Mouse (Mus musculus) brain, embryonic 14.5 days (tissue): ENCODE measurements around the gene Prph2.

Source experiments
- CTCF ChIP-seq: fragments of 200-500 bp; IDR thresholded peaks from 2 replicates; pipeline ENCODE4 v1.5.1; 2012; ENCODE audit warnings: inconsistent platforms, mild to moderate bottlenecking, moderate library complexity, borderline replicate concordance; ENCODE audit not compliant: insufficient read depth, insufficient read length; ENCODE audit errors: extremely low read depth
- POLR2A ChIP-seq: fragments of 200-500 bp; IDR thresholded peaks from 2 replicates; pipeline ENCODE4 v1.6.1; 2012; ENCODE audit warnings: mild to moderate bottlenecking, inconsistent platforms, borderline replicate concordance; ENCODE audit not compliant: poor library complexity, insufficient read depth, insufficient read length, severe bottlenecking; ENCODE audit errors: extremely low read depth

DNA sequence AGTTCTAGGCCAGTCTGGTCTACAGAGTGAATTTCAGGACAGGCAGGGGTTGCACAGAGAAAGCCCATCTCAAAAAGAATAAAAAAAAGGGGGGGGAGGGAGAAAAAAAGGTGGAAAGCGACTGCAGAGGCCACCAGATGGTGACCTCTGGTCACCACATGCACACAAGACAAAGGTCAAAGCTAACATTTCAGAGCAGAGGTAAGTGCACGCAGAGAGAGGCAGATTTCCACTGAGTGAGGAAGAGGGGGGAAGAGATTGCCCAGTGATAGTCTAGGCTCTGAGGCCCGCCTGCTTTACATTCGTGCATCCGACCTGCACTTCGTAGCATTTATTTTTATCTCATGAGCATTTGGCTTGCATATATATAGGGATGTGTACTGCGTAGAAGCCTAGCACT lies 37.5 kb upstream of the Prph2 start:
- TF ChIP-seq CTCF: no peak
- no peak for TF ChIP-seq POLR2A
